Mouse (Mus musculus) 3T3-L1 (cell line): ENCODE data around the gene Ltbp3.

Experiments used
- DNase-seq: peaks from one replicate; pipeline ENCODE4 v3.0.0-alpha.2; 2015; ENCODE audit warnings: low read depth, low spot score

The Ltbp3 gene

GRCm38 (mm10) chr19:5804371-5804899 is 63.7 kb downstream of the Ltbp3 start:
- DNase-seq: peak; percentile 70

DNA sequence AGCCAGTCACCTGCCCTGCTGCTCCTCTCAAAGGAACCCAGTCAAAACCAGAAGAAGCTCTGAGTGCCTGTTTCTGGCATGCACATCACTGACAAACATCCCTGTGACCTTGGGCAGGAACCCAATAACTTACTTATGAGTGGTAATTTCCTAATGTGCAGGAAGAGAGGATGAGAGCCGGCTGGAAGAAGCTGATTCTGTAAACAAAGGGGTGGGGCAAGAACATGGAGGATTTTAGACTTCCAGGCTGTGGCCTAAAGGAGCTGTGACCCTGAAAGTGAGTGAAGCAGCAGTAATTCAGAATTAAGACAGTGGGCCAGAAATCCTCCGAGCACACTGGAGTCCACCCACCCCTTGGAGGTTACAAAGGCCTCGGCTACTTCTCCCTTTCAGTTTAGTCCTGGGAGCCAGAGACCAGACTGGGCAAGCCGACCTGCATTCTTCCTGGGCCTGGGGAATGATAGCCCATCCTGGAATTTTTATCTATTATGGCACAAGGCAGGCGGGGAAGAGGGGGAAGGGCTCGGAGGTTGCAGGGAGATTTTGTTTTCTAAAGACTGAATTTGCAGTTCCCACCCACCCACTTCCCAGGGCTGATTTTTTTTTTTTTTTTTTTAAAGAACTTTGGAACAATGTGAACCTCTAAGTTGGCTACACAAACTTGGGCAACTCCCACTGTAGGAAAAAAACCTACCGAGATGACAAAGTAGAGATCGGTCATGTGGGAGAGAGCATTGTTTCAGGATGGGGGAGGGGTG is 65.5 kb downstream of the Ltbp3 start:
- peak; percentile 91 for DNase-seq

DNA sequence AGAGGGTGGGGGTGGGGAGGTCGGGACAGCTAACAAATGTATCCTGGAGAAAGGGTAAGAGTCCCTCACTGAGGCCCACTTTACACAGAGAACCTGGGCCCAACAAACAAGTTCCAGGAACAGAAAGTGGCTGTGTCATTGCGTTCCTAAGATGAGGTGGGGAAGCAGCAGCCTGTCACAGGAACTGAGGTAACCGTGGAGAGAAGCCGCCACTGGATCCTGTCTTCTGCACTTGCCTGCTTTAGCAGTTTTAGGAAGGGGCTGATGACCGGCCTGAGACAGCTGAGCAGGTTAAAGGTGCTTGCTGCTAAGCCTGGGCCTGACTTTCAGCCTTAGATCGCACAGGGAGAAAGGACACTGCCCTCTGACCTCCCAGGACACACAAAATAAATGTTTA is 66.1 kb downstream of the Ltbp3 start:
- DNase-seq: no peak

DNA sequence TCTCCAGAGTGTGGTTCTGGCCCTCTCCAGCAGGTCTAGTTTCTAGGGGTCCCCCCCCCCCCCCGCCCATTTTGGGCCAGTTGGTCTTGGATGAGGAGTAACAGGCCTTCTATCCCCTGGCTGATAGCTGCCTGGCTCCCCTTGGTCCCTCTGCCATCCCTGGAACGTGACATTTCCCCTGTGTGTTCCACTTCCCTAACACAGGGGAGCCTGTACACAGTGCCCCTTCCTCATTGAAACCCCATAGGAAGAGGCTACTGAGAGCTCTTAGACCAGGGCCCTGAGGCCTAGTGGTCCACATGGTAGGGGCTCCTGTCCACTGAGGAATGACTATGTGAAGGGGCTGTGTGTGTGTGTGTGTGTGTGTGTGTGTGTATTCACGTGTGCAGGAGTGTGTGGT is 67.0 kb downstream of the Ltbp3 start:
- DNase-seq: no peak
